9 mouse cellular contexts compared by ENCODE assay signal in genomic region chr17:45767536-45768146, GRCm38 (mm10). TPM values are rescaled to one million over a fixed set of nuclear protein-coding genes. Genes with fewer than 3 reads are reported as not detected.
DNase-seq lines count a peak whose midpoint lies in the region; ATAC-seq and TF ChIP-seq lines count a peak whose summit lies in the region.
"Had no signal": no experiment of that assay in that cellular context is flagged by ENCODE, and none has a peak within 500 bp of the region (broad histone marks: within the 10 kb centered on the region; RNA-seq: fewer than 3 reads in every experiment).

No protein-coding gene starts in this region.

- TF ChIP-seq CTCF in heart, adult 2 months (IDR thresholded peaks at IDR 0.05): no peak
- TF ChIP-seq CTCF in ES-Bruce4 (IDR thresholded peaks at IDR 0.05; ENCODE audit: low read depth, low read length): no peak
- no peak for TF ChIP-seq CTCF in lung, adult 2 months (IDR thresholded peaks at IDR 0.05; ENCODE audit: insufficient read depth, low read length)

- H3K4me2 ChIP-seq in hindbrain, embryonic 12.5 days (replicated peaks): no peak overlapping the region

- H3K27me3 ChIP-seq in heart, adult 2 months (ENCODE audit: control insufficient read depth, insufficient read depth, low read length): no peaks in the 10 kb centered on the region
- H3K27me3 ChIP-seq in ES-Bruce4 (ENCODE audit: control insufficient read depth, insufficient read depth, low read length, poor library complexity, severe bottlenecking): no peaks in the 10 kb centered on the region
- H3K27me3 ChIP-seq in hindbrain, embryonic 12.5 days: no peaks in the 10 kb centered on the region

- ATAC-seq in hindbrain, embryonic 12.5 days (ENCODE audit: low FRiP score): no peak

- H3K27ac ChIP-seq in heart, adult 2 months: peak overlapping the region; percentile 69
- peak overlapping the region; percentile 91 for H3K27ac ChIP-seq in ES-Bruce4 (ENCODE audit: insufficient read depth, low read length)
- H3K27ac ChIP-seq in hindbrain, embryonic 12.5 days: peak overlapping the region; percentile 79; the same call in 1 of the 2 replicates

- H3K79me2 ChIP-seq in heart, adult 2 months (replicated peaks; ENCODE audit: control insufficient read depth, insufficient read depth, low read length): no peaks in the 10 kb centered on the region

- no peak for DNase-seq in heart, adult 2 months
- no peak for DNase-seq in heart, adult 9 months (ENCODE audit: low spot score in 2 of 2)
- peak; percentile 45 for DNase-seq in lung, adult 2 months
- DNase-seq in cerebellum, postnatal 14 days: no peak
- DNase-seq in adrenal gland, postnatal 25 days: no peak
- no peak for DNase-seq in neural tube, embryonic 10.5 days (ENCODE audit: extremely low spot score, low spot score)

- H3K9me3 ChIP-seq in ES-Bruce4 (replicated peaks; ENCODE audit: control insufficient read depth, insufficient read depth, low read length, poor library complexity, severe bottlenecking): no peaks in the 10 kb centered on the region
- H3K9me3 ChIP-seq in hindbrain, embryonic 12.5 days (replicated peaks): 0 out of 2 replicates have a peak, but pooled peaks cover 3% of the 10 kb centered on the region

- no peak for TF ChIP-seq POLR2A in heart, adult 2 months (IDR thresholded peaks at IDR 0.05; ENCODE audit: insufficient read depth, low read depth, low read length)
- no peak for TF ChIP-seq POLR2A in ES-Bruce4 (IDR thresholded peaks at IDR 0.05; ENCODE audit: insufficient read depth, low read length)
- no peak for TF ChIP-seq POLR2A in lung, adult 2 months (IDR thresholded peaks at IDR 0.05; ENCODE audit: borderline replicate concordance, extremely low read depth, low read depth, low read length)

- no peaks in the 10 kb centered on the region for H3K36me3 ChIP-seq in heart, adult 2 months (ENCODE audit: control insufficient read depth, insufficient read depth, low read length)
- H3K36me3 ChIP-seq in ES-Bruce4 (ENCODE audit: control insufficient read depth, insufficient read depth, low read length, poor library complexity, severe bottlenecking): no peaks in the 10 kb centered on the region
- H3K36me3 ChIP-seq in hindbrain, embryonic 12.5 days: no peaks in the 10 kb centered on the region

- 57% methylated on average over 9 of the region's 9 CpGs for WGBS in heart, adult 2 months
- 37% methylated on average over 7 of the region's 9 CpGs for WGBS in hindbrain, embryonic 12.5 days
- 49% methylated on average over 9 of the region's 9 CpGs for WGBS in lung, adult 2 months

- H3K4me3 ChIP-seq in heart, adult 2 months: no peak overlapping the region
- H3K4me3 ChIP-seq in ES-Bruce4 (ENCODE audit: low read depth, low read length): no peak overlapping the region
- H3K4me3 ChIP-seq in hindbrain, embryonic 12.5 days: no peak overlapping the region
- H3K4me3 ChIP-seq in lung, adult 2 months (replicated peaks; ENCODE audit: extremely low read depth, low read depth, low read length): no peak overlapping the region

- intact Hi-C loops in heart, adult 2 months (cut with DNase I): loop anchor here (5.0 kb wide), 1 partner anchor 40 kb away; no protein-coding TSS in a partner anchor

- H3K4me1 ChIP-seq in heart, adult 2 months (ENCODE audit: control insufficient read depth, insufficient read depth, low read length): peaks cover 16% of the 10 kb centered on the region
- H3K4me1 ChIP-seq in ES-Bruce4 (ENCODE audit: control insufficient read depth, insufficient read depth, low read length): peaks cover 14% of the 10 kb centered on the region
- H3K4me1 ChIP-seq in hindbrain, embryonic 12.5 days: peaks cover 23% of the 10 kb centered on the region
- peaks cover 15% of the 10 kb centered on the region for H3K4me1 ChIP-seq in lung, adult 2 months (ENCODE audit: control insufficient read depth, insufficient read depth, low read length)

- TF ChIP-seq EP300 in heart, adult 2 months (IDR thresholded peaks at IDR 0.05; ENCODE audit: insufficient read depth, low read depth, low read length): no peak
- no peak for TF ChIP-seq EP300 in ES-Bruce4 (IDR thresholded peaks at IDR 0.05; ENCODE audit: insufficient read depth, low read depth, low read length)

- H3K9ac ChIP-seq in heart, adult 2 months (ENCODE audit: low read depth, low read length): no peak overlapping the region
- no peak overlapping the region for H3K9ac ChIP-seq in ES-Bruce4 (ENCODE audit: low read depth, poor library complexity, severe bottlenecking)
- no peak overlapping the region for H3K9ac ChIP-seq in hindbrain, embryonic 12.5 days

RNA-seq across cellular contexts. Expression of gene 1600014C23Rik, which starts 34.0 kb away (rescaled TPM):
- under 1 TPM in 1 of 2 experiments, not detected in 1; 0.66 TPM for total RNA-seq in heart, adult 2 months (2021)
- polyA plus RNA-seq in heart, adult 2 months (2012; rRNA removed): 0.88 TPM in 1 of 2 replicates, not detected in the other
- polyA plus RNA-seq in ES-Bruce4 (2011; ENCODE audit: insufficient read depth, insufficient read length, low read depth, missing spikeins): not detected in 2 replicates
- polyA plus RNA-seq in hindbrain, embryonic 12.5 days (2016; fragmentation: Nextera tagmentation; extraction: Ambion mirVana): not detected in 2 replicates
- not detected in 2 replicates for polyA plus RNA-seq in lung, adult 2 months (2012; rRNA removed)
- not detected in 2 replicates for total RNA-seq in adrenal gland, postnatal 25 days (2021)
- polyA plus RNA-seq: thymus, adult 2 months had no signal
